Mouse (Mus musculus) megakaryocyte, embryonic 14.5 days (primary cell): ENCODE measurements at regions not wholly inside any gene's neighbourhood (a gene's known extent, or its start where the extent isn't known, plus 50 kb on each side); places are given as distances from the start of the nearest gene placed in this dataset.

Experiments used
- H3K27me3 ChIP-seq: replicated peaks from 2 replicates; pipeline ENCODE3; 2012; ENCODE audit warnings: inconsistent platforms
- H3K36me3 ChIP-seq: replicated peaks from 2 replicates; pipeline ENCODE3; 2012; ENCODE audit warnings: low read length, inconsistent platforms, mixed read lengths
- H3K4me1 ChIP-seq: 2 replicates; pipeline ENCODE4 v1.6.1; 2012; ENCODE audit warnings: inconsistent platforms
- H3K4me3 ChIP-seq: replicated peaks from 2 replicates; pipeline ENCODE3; 2012; ENCODE audit warnings: moderate library complexity, mild to moderate bottlenecking, inconsistent platforms
- H3K9me3 ChIP-seq: 2 replicates; pipeline ENCODE4 v1.6.1; 2012; ENCODE audit warnings: inconsistent platforms
- FLI1 ChIP-seq: IDR thresholded peaks from 2 replicates; pipeline ENCODE4 v1.6.1; 2012; ENCODE audit warnings: low read length, inconsistent platforms, mixed read lengths
- GATA1 ChIP-seq: IDR thresholded peaks from 3 replicates; pipeline ENCODE4 v1.6.1; 2012; ENCODE audit warnings: mixed read lengths, low read length, inconsistent platforms, borderline replicate concordance

GRCm38 (mm10) chr3:133758421-133758820, 213.5 kb upstream of the Tet2 start:
- H3K27me3 ChIP-seq, result no peaks in the 10 kb centered on the region
- H3K4me3 ChIP-seq, result peak overlapping the region; percentile 75
- peaks cover 43% of the 10 kb centered on the region for H3K4me1 ChIP-seq
- H3K36me3 ChIP-seq, result no peaks in the 10 kb centered on the region
- H3K9me3 ChIP-seq, result no peaks in the 10 kb centered on the region
- no peak for TF ChIP-seq FLI1
- no peak for TF ChIP-seq GATA1

GRCm38 (mm10) chr3:133759611-133760010, 214.7 kb upstream of the Tet2 start:
- Histone ChIP-seq H3K9me3 (no peaks in the 10 kb centered on the region), H3K4me1 (peaks cover 36% of the 10 kb centered on the region), H3K27me3 (no peaks in the 10 kb centered on the region), H3K4me3 (no peak overlapping the region), H3K36me3 (no peaks in the 10 kb centered on the region)
- TF ChIP-seq FLI1, result no peak
- TF ChIP-seq GATA1, result no peak

GRCm38 (mm10) chr3:133760221-133760620, 215.3 kb upstream of the Tet2 start:
- no peaks in the 10 kb centered on the region for H3K9me3 ChIP-seq
- no peak for TF ChIP-seq FLI1
- no peak for TF ChIP-seq GATA1
- no peaks in the 10 kb centered on the region for H3K27me3 ChIP-seq
- H3K4me3 ChIP-seq, result no peak overlapping the region
- H3K36me3 ChIP-seq, result no peaks in the 10 kb centered on the region
- H3K4me1 ChIP-seq, result peaks cover 30% of the 10 kb centered on the region

GRCm38 (mm10) chr3:133763721-133764120, 218.8 kb upstream of the Tet2 start:
- H3K36me3 ChIP-seq, result no peaks in the 10 kb centered on the region
- no peaks in the 10 kb centered on the region for H3K27me3 ChIP-seq
- peaks cover 7% of the 10 kb centered on the region; the same call in 1 of the 2 replicates for H3K4me1 ChIP-seq
- TF ChIP-seq FLI1 (no peak), GATA1 (no peak)
- no peak overlapping the region for H3K4me3 ChIP-seq
- no peaks in the 10 kb centered on the region for H3K9me3 ChIP-seq

GRCm38 (mm10) chr3:133773490-133773889, 228.6 kb upstream of the Tet2 start:
- H3K27me3 ChIP-seq, result no peaks in the 10 kb centered on the region
- H3K4me1 ChIP-seq, result no peaks in the 10 kb centered on the region
- no peak overlapping the region for H3K4me3 ChIP-seq
- no peaks in the 10 kb centered on the region for H3K36me3 ChIP-seq
- TF ChIP-seq FLI1 (no peak), GATA1 (no peak)
- H3K9me3 ChIP-seq, result 0 out of 2 replicates have a peak, but pooled peaks cover 3% of the 10 kb centered on the region

- no peak for TF ChIP-seq GATA1
- no peak for TF ChIP-seq FLI1
- H3K9me3 ChIP-seq, result 0 out of 2 replicates have a peak, but pooled peaks cover 3% of the 10 kb centered on the region
- H3K27me3 ChIP-seq, result no peaks in the 10 kb centered on the region
- H3K36me3 ChIP-seq, result no peaks in the 10 kb centered on the region
- H3K4me3 ChIP-seq, result no peak overlapping the region
- no peaks in the 10 kb centered on the region for H3K4me1 ChIP-seq
Observed at GRCm38 (mm10) chr3:133774229-133774628, 229.3 kb upstream of the Tet2 start.

GRCm38 (mm10) chr3:133776013-133776412, 231.1 kb upstream of the Tet2 start:
- TF ChIP-seq GATA1, result no peak
- no peak for TF ChIP-seq FLI1

GRCm38 (mm10) chr3:133779161-133779789, 234.3 kb upstream of the Tet2 start:
- H3K4me3 ChIP-seq, result no peak overlapping the region
- H3K4me1 ChIP-seq, result 0 out of 2 replicates have a peak, but pooled peaks cover 4% of the 10 kb centered on the region
- H3K9me3 ChIP-seq, result peaks cover 12% of the 10 kb centered on the region
- no peak for TF ChIP-seq GATA1
- TF ChIP-seq FLI1, result no peak
- H3K36me3 ChIP-seq, result no peaks in the 10 kb centered on the region
- H3K27me3 ChIP-seq, result no peaks in the 10 kb centered on the region

More at GRCm38 (mm10) chr3:133776013-133776412, 231.1 kb upstream of the Tet2 start:
- peaks cover 12% of the 10 kb centered on the region for H3K9me3 ChIP-seq
- H3K27me3 ChIP-seq, result no peaks in the 10 kb centered on the region
- no peaks in the 10 kb centered on the region for H3K36me3 ChIP-seq
- H3K4me1 ChIP-seq, result 0 out of 2 replicates have a peak, but pooled peaks cover 4% of the 10 kb centered on the region
- H3K4me3 ChIP-seq, result no peak overlapping the region

- Histone ChIP-seq H3K4me1 (0 out of 2 replicates have a peak, but pooled peaks cover 4% of the 10 kb centered on the region), H3K27me3 (no peaks in the 10 kb centered on the region), H3K9me3 (peaks cover 12% of the 10 kb centered on the region), H3K4me3 (no peak overlapping the region), H3K36me3 (no peaks in the 10 kb centered on the region)
- TF ChIP-seq FLI1, result no peak
- TF ChIP-seq GATA1, result no peak
Observed at GRCm38 (mm10) chr3:133783060-133783459, 238.1 kb upstream of the Tet2 start.

- H3K9me3 ChIP-seq, result no peaks in the 10 kb centered on the region
- no peak overlapping the region for H3K4me3 ChIP-seq
- H3K36me3 ChIP-seq, result no peaks in the 10 kb centered on the region
- H3K27me3 ChIP-seq, result no peaks in the 10 kb centered on the region
- TF ChIP-seq GATA1 (no peak), FLI1 (no peak)
- H3K4me1 ChIP-seq, result no peaks in the 10 kb centered on the region
Observed at GRCm38 (mm10) chr3:133791361-133791760, 246.4 kb upstream of the Tet2 start.
